Mouse (Mus musculus) heart, embryonic 12.5 days (tissue): ENCODE results near the gene Ccdc93. TPM values are rescaled to one million over a fixed set of nuclear protein-coding genes. Genes with fewer than 3 reads are reported as not detected.
A peak's percentile ranks its signal among the peaks of the same experiment; 100 is the strongest.

Experiments
- ATAC-seq: fragments of 200-750 bp; cut with Nextera tagmentation; 2 replicates; pipeline ENCODE4 v1.8.0; 2017; ENCODE audit warnings: moderate TSS enrichment, moderate library complexity; ENCODE audit not compliant: insufficient number of reproducible peaks, low FRiP score
- H3K27ac ChIP-seq: fragments of 300-500 bp; sonication (generic); 2 replicates; pipeline ENCODE4 v1.5.1; 2016; ENCODE audit warnings: mild to moderate bottlenecking, moderate library complexity; ENCODE audit not compliant: poor library complexity, severe bottlenecking
- H3K27me3 ChIP-seq: fragments of 300-500 bp; sonication (generic); replicated peaks from 2 replicates; pipeline ENCODE4 v1.6.1; 2016; ENCODE audit warnings: mild to moderate bottlenecking, moderate library complexity
- H3K36me3 ChIP-seq: fragments of 300-500 bp; sonication (generic); 2 replicates; pipeline ENCODE4 v1.6.1; 2016; ENCODE audit warnings: mild to moderate bottlenecking, moderate library complexity
- H3K4me1 ChIP-seq: fragments of 300-500 bp; sonication (generic); replicated peaks from 2 replicates; pipeline ENCODE4 v1.6.1; 2016; ENCODE audit warnings: mild to moderate bottlenecking
- H3K4me2 ChIP-seq: fragments of 300-500 bp; sonication (generic); 2 replicates; pipeline ENCODE4 v1.6.1; 2016; ENCODE audit warnings: mild to moderate bottlenecking, moderate library complexity
- H3K4me3 ChIP-seq: fragments of 300-500 bp; sonication (generic); 2 replicates; pipeline ENCODE4 v1.5.1; 2016; ENCODE audit warnings: mild to moderate bottlenecking
- H3K9ac ChIP-seq: fragments of 300-500 bp; sonication (generic); 2 replicates; pipeline ENCODE4 v1.6.1; 2016; ENCODE audit warnings: mild to moderate bottlenecking, moderate library complexity
- H3K9me3 ChIP-seq: fragments of 300-500 bp; sonication (generic); replicated peaks from 2 replicates; pipeline ENCODE4 v1.6.1; 2016; ENCODE audit warnings: mild to moderate bottlenecking, moderate library complexity
- WGBS: fragments of 180-500 bp; shearing (Covaris S2); methylation state at CpG from one replicate; pipeline ENCODE4 v1.1.7; 2016; 5-methylcytosine and 5-hydroxymethylcytosine counted together
- polyA plus RNA-seq: library from polyadenylated mRNA; unstranded; fragments of >200 nt; fragmentation: Nextera tagmentation; extraction: Ambion mirVana; gene quantifications from 2 replicates; pipeline ENCODE4 v1.2.1, GENCODE M21; 2016

The Ccdc93 gene
- polyA plus RNA-seq = 8.9 and 9.0 TPM in 2 replicates

DNA sequence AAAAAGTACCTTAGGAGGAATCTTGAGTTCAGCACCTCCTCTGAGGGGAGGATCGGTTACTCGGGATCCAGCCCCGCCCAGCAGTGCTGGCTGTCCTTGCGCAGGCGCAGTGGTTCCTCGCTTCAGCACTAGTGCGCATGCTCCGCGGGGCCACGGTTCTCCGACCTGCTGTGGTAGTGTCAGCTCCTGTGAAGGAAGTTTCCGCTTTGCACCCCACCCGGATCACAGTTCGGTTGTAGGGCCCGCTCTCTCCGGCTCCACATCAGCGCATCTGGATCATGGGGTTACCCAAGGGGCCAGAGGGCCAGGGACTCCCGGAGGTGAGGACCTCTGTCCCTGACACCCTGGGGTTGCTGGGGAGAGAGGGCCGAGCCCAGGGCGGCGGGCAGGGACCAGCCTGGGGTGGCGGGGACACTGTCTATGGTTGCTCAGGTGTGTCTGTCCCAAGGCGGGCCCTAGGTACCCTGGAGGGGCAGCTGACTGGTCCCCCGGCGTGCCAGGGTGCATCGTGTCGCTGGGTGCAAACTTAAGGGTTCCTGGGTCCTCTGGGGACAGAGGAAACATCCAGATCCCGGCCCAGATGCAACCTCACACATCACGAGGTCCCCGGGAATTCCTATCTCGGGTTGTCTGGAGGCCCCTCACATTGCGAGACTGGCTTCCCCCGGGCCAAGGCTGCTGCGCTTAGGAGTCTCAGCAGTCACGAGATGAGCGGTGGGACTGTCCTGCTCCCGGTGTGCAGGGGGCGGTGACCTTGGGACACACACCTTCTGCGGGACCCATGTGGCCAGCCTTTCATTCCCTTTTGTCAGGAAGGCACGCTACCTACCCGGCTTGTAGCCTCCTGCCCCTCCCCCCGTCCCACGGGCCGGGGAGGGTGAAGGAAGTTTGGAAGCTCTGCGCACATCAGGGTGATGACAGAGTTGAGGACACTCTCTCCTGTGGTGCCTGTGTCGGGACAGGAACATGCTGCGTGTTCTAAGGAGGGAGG, at the start of gene Ccdc93:
Ccdc93 (plus strand) TSS at position 112 of the 991 bp plus-strand sequence.
- under 1% methylated on average over 47 of the region's 47 CpGs for WGBS
- Histone ChIP-seq H3K4me1 (peaks cover 15% of the 10 kb centered on the region), H3K4me2 (peak within 1 kb of the TSS; percentile 95), H3K4me3 (peak within 1 kb of the TSS; percentile 86), H3K9me3 (no peaks in the 10 kb centered on the region), H3K27me3 (no peaks in the 10 kb centered on the region), H3K36me3 (peaks cover 16% of the 10 kb centered on the region), H3K9ac (peak within 1 kb of the TSS; percentile 91), H3K27ac (peak within 1 kb of the TSS; percentile 51; the same call in 1 of the 2 replicates)
- peak; percentile 96 for ATAC-seq

DNA sequence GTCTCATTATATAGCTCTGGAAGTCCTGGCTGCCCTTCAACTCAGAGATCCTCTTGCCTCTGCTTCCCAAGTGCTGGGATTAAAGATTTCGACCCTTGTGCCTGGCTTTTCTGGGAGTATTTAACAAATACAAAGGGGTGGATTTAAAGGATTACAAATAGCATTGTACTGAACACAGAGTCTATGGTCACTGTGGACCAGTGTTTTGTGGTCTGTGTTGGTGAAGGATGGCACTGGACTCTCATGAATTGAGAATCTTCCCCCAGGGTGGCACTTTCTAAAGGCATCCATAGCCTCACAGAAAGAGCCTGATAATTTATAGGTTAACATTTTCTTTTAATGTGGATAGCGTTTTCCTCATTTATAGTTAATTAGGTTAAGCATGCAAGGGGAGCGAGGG, 49.3 kb upstream of the Ccdc93 start:
- no peak for ATAC-seq
- H3K4me1 ChIP-seq = no peaks in the 10 kb centered on the region
- H3K27ac ChIP-seq = no peak overlapping the region
- H3K4me3 ChIP-seq = no peak overlapping the region
- WGBS = 76% methylated on average over 3 of the region's 3 CpGs
- H3K9ac ChIP-seq = no peak overlapping the region
- H3K4me2 ChIP-seq = no peak overlapping the region
- H3K36me3 ChIP-seq = no peaks in the 10 kb centered on the region
- H3K9me3 ChIP-seq = no peaks in the 10 kb centered on the region
- no peaks in the 10 kb centered on the region for H3K27me3 ChIP-seq

DNA sequence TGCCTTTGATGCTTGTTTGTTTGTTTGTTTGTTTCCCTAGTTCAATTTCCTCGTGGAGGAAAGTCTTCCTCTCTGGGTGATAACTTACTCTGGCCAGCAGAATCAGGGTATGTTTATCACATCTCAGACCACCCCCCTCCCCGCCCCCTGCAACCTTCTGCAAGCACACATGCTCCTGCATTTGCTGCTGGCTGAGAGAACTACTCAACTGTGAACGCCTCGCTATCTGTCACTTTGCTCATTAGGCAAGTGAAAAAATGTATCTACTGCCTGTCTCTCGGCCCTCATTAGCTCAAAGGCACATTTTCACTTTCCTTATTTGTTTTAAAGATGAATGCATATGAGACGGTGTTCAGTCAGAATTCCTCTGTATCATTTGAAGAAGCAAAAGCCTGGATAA, 42.5 kb upstream of the Ccdc93 start:
- no peak overlapping the region for H3K4me3 ChIP-seq
- WGBS = 40% methylated on average over 6 of the region's 6 CpGs
- H3K9ac ChIP-seq = no peak overlapping the region
- ATAC-seq = no peak
- no peak overlapping the region for H3K4me2 ChIP-seq
- H3K27ac ChIP-seq = no peak overlapping the region
- H3K4me1 ChIP-seq = no peaks in the 10 kb centered on the region
- 0 out of 2 replicates have a peak, but pooled peaks cover 2% of the 10 kb centered on the region for H3K9me3 ChIP-seq
- H3K27me3 ChIP-seq = no peaks in the 10 kb centered on the region
- no peaks in the 10 kb centered on the region for H3K36me3 ChIP-seq

DNA sequence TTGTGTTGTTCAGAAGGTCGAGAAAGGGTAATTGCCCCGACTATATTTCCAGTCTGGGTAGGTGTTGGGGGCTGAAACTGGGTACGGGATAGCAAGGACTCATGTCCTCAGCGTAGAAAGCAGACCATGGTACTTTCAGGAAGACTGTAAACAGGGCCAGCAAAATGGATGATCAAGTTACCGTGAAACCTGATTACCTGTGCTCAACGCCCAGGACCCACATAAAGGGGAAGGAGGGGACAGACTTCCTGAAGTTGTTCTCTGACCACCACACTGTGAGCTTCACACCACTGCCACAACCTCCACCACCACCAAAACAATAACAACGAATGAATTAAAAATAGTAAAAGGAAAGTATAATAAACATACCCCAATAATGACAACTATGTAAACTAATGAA, 42.1 kb upstream of the Ccdc93 start:
- ATAC-seq = no peak
- Histone ChIP-seq H3K9ac (no peak overlapping the region), H3K27me3 (no peaks in the 10 kb centered on the region), H3K4me1 (no peaks in the 10 kb centered on the region), H3K9me3 (0 out of 2 replicates have a peak, but pooled peaks cover 2% of the 10 kb centered on the region), H3K4me2 (no peak overlapping the region), H3K27ac (no peak overlapping the region), H3K4me3 (no peak overlapping the region), H3K36me3 (no peaks in the 10 kb centered on the region)
- 60% methylated on average over 7 of the region's 7 CpGs for WGBS

DNA sequence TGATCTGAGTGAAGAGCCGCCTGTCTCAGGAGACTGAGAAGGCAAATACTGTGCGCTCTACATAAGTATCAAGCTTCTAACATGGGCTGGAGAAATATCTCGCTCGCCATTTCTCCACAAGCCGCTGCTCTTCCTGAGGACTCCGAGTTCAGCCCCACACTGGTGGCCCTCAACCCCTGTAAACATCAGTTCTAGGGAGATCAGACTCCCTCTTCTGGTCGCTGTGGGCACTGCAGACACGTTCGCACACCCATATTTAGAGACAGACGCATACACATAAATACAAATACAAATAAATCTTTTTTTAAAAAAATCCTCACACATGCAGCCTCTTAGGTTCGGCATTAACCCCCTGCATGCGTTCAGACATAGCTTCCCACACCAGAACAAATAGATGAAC, 41.3 kb upstream of the Ccdc93 start:
- no peaks in the 10 kb centered on the region for H3K27me3 ChIP-seq
- no peaks in the 10 kb centered on the region for H3K4me1 ChIP-seq
- no peak overlapping the region for H3K27ac ChIP-seq
- H3K9me3 ChIP-seq = 0 out of 2 replicates have a peak, but pooled peaks cover 2% of the 10 kb centered on the region
- 79% methylated on average over 12 of the region's 12 CpGs for WGBS
- no peak overlapping the region for H3K4me3 ChIP-seq
- H3K4me2 ChIP-seq = no peak overlapping the region
- H3K36me3 ChIP-seq = no peaks in the 10 kb centered on the region
- no peak for ATAC-seq
- H3K9ac ChIP-seq = no peak overlapping the region

DNA sequence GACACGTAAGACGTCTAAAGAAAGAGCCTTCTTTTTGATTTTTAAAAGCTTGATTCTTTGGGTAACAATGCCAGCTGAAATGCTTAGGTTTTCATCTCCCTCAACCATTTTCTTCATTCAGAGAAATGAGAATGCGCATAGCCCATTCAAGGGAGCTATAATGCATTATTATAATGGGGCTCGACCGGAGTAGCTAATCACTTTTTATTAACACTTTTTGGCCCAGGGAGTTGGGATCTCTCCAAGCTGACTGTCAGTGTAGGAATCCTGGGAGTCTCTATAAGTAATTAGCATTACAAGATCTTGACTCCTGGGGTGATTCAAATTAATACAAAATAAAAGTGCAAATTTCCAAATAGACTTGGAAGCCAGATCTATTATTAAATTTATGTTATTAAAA, 40.8 kb upstream of the Ccdc93 start:
- Histone ChIP-seq H3K27ac (no peak overlapping the region), H3K4me2 (no peak overlapping the region), H3K9ac (no peak overlapping the region), H3K27me3 (no peaks in the 10 kb centered on the region), H3K36me3 (no peaks in the 10 kb centered on the region), H3K9me3 (0 out of 2 replicates have a peak, but pooled peaks cover 2% of the 10 kb centered on the region), H3K4me3 (no peak overlapping the region), H3K4me1 (no peaks in the 10 kb centered on the region)
- ATAC-seq = no peak
- WGBS = 90% methylated on average over 5 of the region's 5 CpGs

DNA sequence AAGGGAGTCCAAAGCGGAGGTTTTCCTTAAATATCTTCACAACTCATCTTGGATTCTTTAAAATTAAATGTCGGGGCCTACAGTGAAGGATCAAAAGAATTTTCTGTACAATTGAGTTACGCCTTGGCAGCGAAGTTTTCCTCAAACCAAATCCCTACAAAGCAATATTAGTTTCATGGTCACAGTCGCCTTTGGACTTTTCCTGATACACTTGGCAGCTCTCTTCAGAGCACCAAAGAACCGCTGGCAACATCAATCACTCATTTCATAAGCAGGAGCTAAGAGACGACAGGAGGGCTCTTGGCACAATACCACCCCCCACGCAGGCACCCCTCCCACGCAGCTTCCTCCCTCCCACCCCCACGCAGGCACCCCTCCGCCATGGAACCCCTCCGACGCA, 40.4 kb upstream of the Ccdc93 start:
- Histone ChIP-seq H3K27me3 (no peaks in the 10 kb centered on the region), H3K9ac (no peak overlapping the region), H3K4me1 (no peaks in the 10 kb centered on the region), H3K4me2 (no peak overlapping the region), H3K9me3 (0 out of 2 replicates have a peak, but pooled peaks cover 2% of the 10 kb centered on the region), H3K4me3 (no peak overlapping the region), H3K27ac (no peak overlapping the region), H3K36me3 (no peaks in the 10 kb centered on the region)
- no peak for ATAC-seq
- WGBS = 67% methylated on average over 13 of the region's 13 CpGs

DNA sequence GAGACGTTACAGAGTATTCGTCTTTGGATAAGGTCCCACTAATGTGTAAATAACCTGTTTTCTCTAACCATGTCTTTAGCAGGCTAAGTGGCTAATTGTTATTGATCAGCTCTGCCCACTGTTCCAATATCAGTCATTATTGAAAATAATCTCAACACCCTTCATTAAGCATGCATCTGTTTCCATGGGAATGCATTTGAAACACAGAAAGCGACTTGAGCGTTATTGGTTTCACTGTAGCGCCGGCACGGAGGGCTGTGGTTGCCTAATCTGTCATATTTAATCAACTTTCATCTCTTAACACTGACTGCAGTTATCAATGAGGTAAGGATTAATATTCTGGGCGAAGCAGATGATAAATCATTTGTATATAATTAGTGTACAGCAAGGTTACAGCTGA, 40.0 kb upstream of the Ccdc93 start:
- H3K9me3 ChIP-seq = 0 out of 2 replicates have a peak, but pooled peaks cover 2% of the 10 kb centered on the region
- H3K4me2 ChIP-seq = no peak overlapping the region
- 82% methylated on average over 8 of the region's 8 CpGs for WGBS
- H3K4me3 ChIP-seq = no peak overlapping the region
- no peaks in the 10 kb centered on the region for H3K36me3 ChIP-seq
- no peaks in the 10 kb centered on the region for H3K4me1 ChIP-seq
- no peak overlapping the region for H3K27ac ChIP-seq
- H3K9ac ChIP-seq = no peak overlapping the region
- no peaks in the 10 kb centered on the region for H3K27me3 ChIP-seq
- ATAC-seq = no peak

DNA sequence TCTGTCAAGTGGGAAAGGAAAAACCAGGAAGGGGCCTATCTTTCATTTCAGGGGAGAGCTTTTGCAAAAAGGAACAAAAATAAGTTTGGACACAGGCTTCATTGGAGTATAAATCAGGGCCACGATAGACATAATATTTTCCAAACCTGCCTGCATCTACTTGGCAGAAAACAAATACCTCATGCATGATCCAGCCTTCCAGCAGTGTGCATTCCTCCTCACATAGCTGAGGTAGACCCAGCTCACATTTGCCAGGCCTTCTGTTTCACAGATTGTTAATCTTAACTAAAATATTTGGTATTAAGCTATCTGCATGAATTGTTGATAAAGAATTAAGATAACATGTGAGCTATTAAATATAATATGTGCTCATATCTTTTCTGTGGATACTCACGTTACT, 37.7 kb upstream of the Ccdc93 start:
- H3K4me3 ChIP-seq = no peak overlapping the region

DNA sequence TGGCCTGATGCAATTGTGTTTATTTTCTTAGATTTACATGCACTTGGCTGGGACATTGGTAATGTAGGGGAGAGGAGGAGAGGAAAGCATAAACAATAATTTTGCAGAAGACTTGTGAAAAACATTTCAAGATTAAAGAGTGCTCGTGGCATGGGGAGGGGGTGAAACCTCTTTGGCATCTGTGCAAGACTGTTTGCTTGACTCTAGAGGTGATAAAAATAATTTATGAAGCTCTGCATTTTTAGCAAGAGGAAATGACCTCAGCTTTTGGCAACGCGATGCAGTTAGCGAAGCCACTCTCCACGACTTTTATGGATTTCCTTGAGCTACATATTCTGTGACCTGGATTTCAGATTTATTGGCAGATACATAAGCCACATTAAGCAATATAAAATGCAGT, 36.1 kb upstream of the Ccdc93 start:
- 46% methylated on average over 5 of the region's 5 CpGs for WGBS
- Histone ChIP-seq H3K4me3 (no peak overlapping the region), H3K4me2 (no peak overlapping the region), H3K36me3 (no peaks in the 10 kb centered on the region), H3K4me1 (no peaks in the 10 kb centered on the region), H3K9ac (no peak overlapping the region), H3K27me3 (no peaks in the 10 kb centered on the region), H3K27ac (no peak overlapping the region), H3K9me3 (no peaks in the 10 kb centered on the region)
- ATAC-seq = no peak

More for the DNA sequence above, 37.7 kb upstream of the Ccdc93 start:
- Histone ChIP-seq H3K36me3 (no peaks in the 10 kb centered on the region), H3K4me2 (no peak overlapping the region), H3K27me3 (no peaks in the 10 kb centered on the region), H3K9me3 (0 out of 2 replicates have a peak, but pooled peaks cover 2% of the 10 kb centered on the region), H3K4me1 (no peaks in the 10 kb centered on the region), H3K9ac (no peak overlapping the region), H3K27ac (no peak overlapping the region)
- WGBS = 61% methylated on average over 2 of the region's 2 CpGs
- ATAC-seq = no peak

DNA sequence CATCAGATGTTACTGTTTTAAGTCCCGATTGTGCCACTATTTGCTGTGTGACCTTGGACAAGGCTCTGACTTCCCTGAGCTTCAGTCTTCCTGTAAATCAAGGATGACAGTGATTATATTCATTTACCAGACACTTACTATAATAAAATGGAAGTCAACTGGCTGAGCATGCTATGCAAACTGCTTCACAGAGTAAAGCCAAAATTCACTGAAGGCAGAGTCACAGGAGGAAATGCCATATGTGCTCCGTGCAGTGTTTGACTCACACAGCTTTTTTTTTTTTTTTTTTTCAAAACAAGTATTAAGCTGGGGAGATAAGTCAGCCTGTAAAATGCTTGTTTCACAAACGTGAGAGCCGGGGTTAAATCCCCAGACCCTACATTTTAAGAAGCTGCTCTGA, 34.3 kb upstream of the Ccdc93 start:
- H3K9me3 ChIP-seq = no peaks in the 10 kb centered on the region
- H3K4me1 ChIP-seq = no peaks in the 10 kb centered on the region
- H3K4me2 ChIP-seq = no peak overlapping the region
- no peak overlapping the region for H3K9ac ChIP-seq
- WGBS = 70% methylated on average over 4 of the region's 4 CpGs
- H3K36me3 ChIP-seq = no peaks in the 10 kb centered on the region
- H3K4me3 ChIP-seq = no peak overlapping the region
- H3K27ac ChIP-seq = no peak overlapping the region
- ATAC-seq = no peak
- no peaks in the 10 kb centered on the region for H3K27me3 ChIP-seq
